Mouse (Mus musculus) midbrain, embryonic 15.5 days (tissue): ENCODE measurements at regions not wholly inside any gene's neighbourhood (a gene's known extent, or its start where the extent isn't known, plus 50 kb on each side); places are given as distances from the start of the nearest gene placed in this dataset.

Source experiments
- ATAC-seq: fragments of 200-750 bp; cut with Nextera tagmentation; replicated peaks from 2 replicates; pipeline ENCODE4 v1.8.0; 2017; ENCODE audit warnings: moderate TSS enrichment
- H3K27ac ChIP-seq: fragments of 300-500 bp; sonication (generic); 2 replicates; pipeline ENCODE4 v1.5.1; 2015; ENCODE audit warnings: mild to moderate bottlenecking, inconsistent platforms
- H3K27me3 ChIP-seq: fragments of 300-500 bp; sonication (generic); replicated peaks from 2 replicates; pipeline ENCODE4 v1.6.1; 2015; ENCODE audit warnings: inconsistent platforms
- H3K36me3 ChIP-seq: fragments of 300-500 bp; sonication (generic); replicated peaks from 2 replicates; pipeline ENCODE4 v1.6.1; 2015; ENCODE audit warnings: inconsistent platforms
- H3K4me1 ChIP-seq: fragments of 300-500 bp; sonication (generic); 2 replicates; pipeline ENCODE4 v1.6.1; 2015; ENCODE audit warnings: inconsistent platforms
- H3K4me2 ChIP-seq: fragments of 300-500 bp; sonication (generic); 2 replicates; pipeline ENCODE4 v1.6.1; 2015; ENCODE audit warnings: inconsistent platforms, mild to moderate bottlenecking, moderate library complexity
- H3K4me3 ChIP-seq: fragments of 300-500 bp; sonication (generic); 2 replicates; pipeline ENCODE4 v1.5.1; 2015; ENCODE audit warnings: mild to moderate bottlenecking, inconsistent platforms
- H3K9ac ChIP-seq: fragments of 300-500 bp; sonication (generic); 2 replicates; pipeline ENCODE4 v1.6.1; 2015; ENCODE audit warnings: mild to moderate bottlenecking, inconsistent platforms
- H3K9me3 ChIP-seq: fragments of 300-500 bp; sonication (generic); 2 replicates; pipeline ENCODE4 v1.6.1; 2016; ENCODE audit warnings: inconsistent platforms
- WGBS: fragments of 180-500 bp; shearing (Covaris S2); methylation state at CpG from one replicate; pipeline ENCODE4 v1.1.7; 2015; ENCODE audit warnings: mixed read lengths; 5-methylcytosine and 5-hydroxymethylcytosine counted together

- H3K9ac ChIP-seq, result no peak overlapping the region
- H3K9me3 ChIP-seq, result no peaks in the 10 kb centered on the region
- peak; percentile 76 for ATAC-seq
- 7% methylated on average over 3 of the region's 3 CpGs for WGBS
- peaks cover 11% of the 10 kb centered on the region for H3K4me1 ChIP-seq
- 0 out of 2 replicates have a peak, but pooled peaks cover 2% of the 10 kb centered on the region for H3K27me3 ChIP-seq
- no peak overlapping the region for H3K4me3 ChIP-seq
- no peaks in the 10 kb centered on the region for H3K36me3 ChIP-seq
- peak overlapping the region; percentile 27; the same call in 1 of the 2 replicates for H3K27ac ChIP-seq
- no peak overlapping the region for H3K4me2 ChIP-seq
Measured at GRCm38 (mm10) chr4:87637629-87638379, 395.4 kb downstream of the Mllt3 start.

GRCm38 (mm10) chr4:87611116-87611515 is 380.8 kb upstream of the Slc24a2 start:
- Histone ChIP-seq H3K4me2 (no peak overlapping the region), H3K36me3 (no peaks in the 10 kb centered on the region), H3K27ac (no peak overlapping the region), H3K27me3 (no peaks in the 10 kb centered on the region), H3K9me3 (no peaks in the 10 kb centered on the region), H3K4me3 (no peak overlapping the region), H3K4me1 (no peaks in the 10 kb centered on the region), H3K9ac (no peak overlapping the region)
- WGBS, result 94% methylated on average over 1 of the region's 1 CpGs
- ATAC-seq, result no peak

- H3K4me3 ChIP-seq, result no peak overlapping the region
- no peak for ATAC-seq
- no peak overlapping the region for H3K4me2 ChIP-seq
- H3K9ac ChIP-seq, result no peak overlapping the region
- no peaks in the 10 kb centered on the region for H3K27me3 ChIP-seq
- no peaks in the 10 kb centered on the region for H3K36me3 ChIP-seq
- no peaks in the 10 kb centered on the region for H3K4me1 ChIP-seq
- WGBS, result 81% methylated on average over 3 of the region's 3 CpGs
- H3K27ac ChIP-seq, result no peak overlapping the region
- H3K9me3 ChIP-seq, result no peaks in the 10 kb centered on the region
Measured at GRCm38 (mm10) chr4:87593644-87594043, 363.4 kb upstream of the Slc24a2 start.

GRCm38 (mm10) chr4:87590797-87591196 is 360.5 kb upstream of the Slc24a2 start:
- H3K27ac ChIP-seq, result no peak overlapping the region
- H3K4me3 ChIP-seq, result no peak overlapping the region
- H3K4me1 ChIP-seq, result no peaks in the 10 kb centered on the region
- no peak overlapping the region for H3K4me2 ChIP-seq
- H3K9ac ChIP-seq, result no peak overlapping the region
- no peaks in the 10 kb centered on the region for H3K36me3 ChIP-seq
- no peaks in the 10 kb centered on the region for H3K9me3 ChIP-seq
- no peak for ATAC-seq
- WGBS, result 88% methylated on average over 3 of the region's 3 CpGs
- no peaks in the 10 kb centered on the region for H3K27me3 ChIP-seq

GRCm38 (mm10) chr4:87578164-87578563 is 347.9 kb upstream of the Slc24a2 start:
- ATAC-seq, result no peak
- 67% methylated on average over 3 of the region's 3 CpGs for WGBS

GRCm38 (mm10) chr4:87570950-87571349 is 340.7 kb upstream of the Slc24a2 start:
- H3K4me3 ChIP-seq, result no peak overlapping the region
- no peaks in the 10 kb centered on the region for H3K27me3 ChIP-seq
- H3K4me1 ChIP-seq, result no peaks in the 10 kb centered on the region
- ATAC-seq, result no peak; the same call in 1 of the 2 replicates
- no peaks in the 10 kb centered on the region for H3K9me3 ChIP-seq
- 81% methylated on average over 8 of the region's 8 CpGs for WGBS
- peak overlapping the region; percentile 30; the same call in 1 of the 2 replicates for H3K27ac ChIP-seq
- peak overlapping the region; percentile 12 for H3K4me2 ChIP-seq
- H3K9ac ChIP-seq, result no peak overlapping the region
- H3K36me3 ChIP-seq, result no peaks in the 10 kb centered on the region

More at GRCm38 (mm10) chr4:87578164-87578563, 347.9 kb upstream of the Slc24a2 start:
- H3K27me3 ChIP-seq, result no peaks in the 10 kb centered on the region
- no peaks in the 10 kb centered on the region for H3K9me3 ChIP-seq
- H3K27ac ChIP-seq, result no peak overlapping the region
- H3K4me3 ChIP-seq, result no peak overlapping the region
- H3K36me3 ChIP-seq, result no peaks in the 10 kb centered on the region
- H3K4me2 ChIP-seq, result no peak overlapping the region
- H3K4me1 ChIP-seq, result no peaks in the 10 kb centered on the region
- no peak overlapping the region for H3K9ac ChIP-seq

GRCm38 (mm10) chr4:87570470-87570891 is 340.2 kb upstream of the Slc24a2 start:
- peak overlapping the region; percentile 30; the same call in 1 of the 2 replicates for H3K27ac ChIP-seq

GRCm38 (mm10) chr4:87566616-87567015 is 336.3 kb upstream of the Slc24a2 start:
- no peaks in the 10 kb centered on the region for H3K4me1 ChIP-seq
- no peak overlapping the region for H3K4me3 ChIP-seq
- no peaks in the 10 kb centered on the region for H3K27me3 ChIP-seq
- H3K9me3 ChIP-seq, result no peaks in the 10 kb centered on the region
- H3K36me3 ChIP-seq, result no peaks in the 10 kb centered on the region
- no peak overlapping the region for H3K4me2 ChIP-seq
- H3K27ac ChIP-seq, result no peak overlapping the region
- ATAC-seq, result no peak
- H3K9ac ChIP-seq, result no peak overlapping the region
- WGBS, result 87% methylated on average over 2 of the region's 2 CpGs

More at GRCm38 (mm10) chr4:87570470-87570891, 340.2 kb upstream of the Slc24a2 start:
- Histone ChIP-seq H3K9ac (no peak overlapping the region), H3K4me2 (peak overlapping the region; percentile 12), H3K9me3 (no peaks in the 10 kb centered on the region), H3K4me1 (no peaks in the 10 kb centered on the region), H3K4me3 (no peak overlapping the region), H3K36me3 (no peaks in the 10 kb centered on the region), H3K27me3 (no peaks in the 10 kb centered on the region)
- WGBS, result 54% methylated on average over 13 of the region's 13 CpGs
- peak; percentile 84 for ATAC-seq

GRCm38 (mm10) chr4:87554912-87555311 is 324.6 kb upstream of the Slc24a2 start:
- no peaks in the 10 kb centered on the region for H3K36me3 ChIP-seq
- no peak overlapping the region for H3K4me3 ChIP-seq
- no peak overlapping the region for H3K4me2 ChIP-seq
- no peaks in the 10 kb centered on the region for H3K27me3 ChIP-seq
- ATAC-seq, result no peak
- WGBS, result 82% methylated on average over 3 of the region's 3 CpGs
- no peak overlapping the region for H3K27ac ChIP-seq
- no peaks in the 10 kb centered on the region for H3K9me3 ChIP-seq
- H3K4me1 ChIP-seq, result no peaks in the 10 kb centered on the region
- H3K9ac ChIP-seq, result no peak overlapping the region
